ENCODE assay signal across 8 mouse cellular contexts in genomic region chr11:20632619-20632965, GRCm38 (mm10).
DNase-seq lines count a peak whose midpoint lies in the region; ATAC-seq and TF ChIP-seq lines count a peak whose summit lies in the region.

No protein-coding gene starts in this region.

- intact Hi-C loops in left cerebral cortex, postnatal 14 days (cut with DNase I): loop anchor here (5.0 kb wide), 2 partner anchors 90 to 175 kb away; partner anchors contain the start of gene Sertad2

- H3K9ac ChIP-seq in intestine, embryonic 16.5 days (ENCODE audit: low read depth, low read length): peak overlapping the region; percentile 95
- H3K9ac ChIP-seq in liver, postnatal 0 days (replicated peaks): peak overlapping the region; percentile 99
- peak overlapping the region; percentile 91 for H3K9ac ChIP-seq in neural tube, embryonic 15.5 days (replicated peaks)

- peak; percentile 60 for TF ChIP-seq EP300 in liver, postnatal 0 days (IDR thresholded peaks at IDR 0.05; ENCODE audit: low read depth)

- peak; percentile 69 for DNase-seq in embryo, embryonic 10 days (ENCODE audit: low spot score)
- DNase-seq in embryo, embryonic 9.5 days (ENCODE audit: extremely low spot score): no peak
- peak; percentile 56 for DNase-seq in c-Kit-positive CD71-negative TER-119-negative erythroid progenitor cells, embryonic 14.5 days (ENCODE audit: low read depth)
- DNase-seq in gastrocnemius, postnatal 10 days: peak; percentile 47
- DNase-seq in liver, postnatal 0 days: peak; percentile 84
- DNase-seq in left cerebral cortex, postnatal 14 days (ENCODE audit: low spot score in 2 of 2): no peak

- TF ChIP-seq CTCF in liver, postnatal 0 days (IDR thresholded peaks at IDR 0.05; ENCODE audit: low read depth): no peak

- no peaks in the 10 kb centered on the region for H3K9me3 ChIP-seq in intestine, embryonic 16.5 days (ENCODE audit: control insufficient read depth, low read length)
- no peaks in the 10 kb centered on the region for H3K9me3 ChIP-seq in liver, postnatal 0 days (ENCODE audit: low read length)
- H3K9me3 ChIP-seq in neural tube, embryonic 15.5 days (replicated peaks): no peaks in the 10 kb centered on the region

- WGBS in intestine, embryonic 16.5 days: under 1% methylated on average over 13 of the region's 13 CpGs
- WGBS in liver, postnatal 0 days (ENCODE audit: insufficient replicate concordance): 0% methylated on average over 13 of the region's 13 CpGs
- WGBS in neural tube, embryonic 15.5 days: 0% methylated on average over 13 of the region's 13 CpGs

- no peaks in the 10 kb centered on the region for H3K27me3 ChIP-seq in intestine, embryonic 16.5 days (replicated peaks; ENCODE audit: control insufficient read depth, insufficient read depth, low read length)
- H3K27me3 ChIP-seq in liver, postnatal 0 days (ENCODE audit: insufficient read depth, low read length): no peaks in the 10 kb centered on the region
- H3K27me3 ChIP-seq in neural tube, embryonic 15.5 days (replicated peaks): no peaks in the 10 kb centered on the region

- H3K4me3 ChIP-seq in intestine, embryonic 16.5 days (ENCODE audit: low read length): peak overlapping the region; percentile 91
- peak overlapping the region; percentile 96 for H3K4me3 ChIP-seq in liver, postnatal 0 days (ENCODE audit: low read depth, low read length)
- peak overlapping the region; percentile 89 for H3K4me3 ChIP-seq in neural tube, embryonic 15.5 days (replicated peaks)

- H3K4me2 ChIP-seq in intestine, embryonic 16.5 days (ENCODE audit: low read depth, low read length): peak overlapping the region; percentile 58
- H3K4me2 ChIP-seq in liver, postnatal 0 days (ENCODE audit: low read depth, low read length): peak overlapping the region; percentile 69
- H3K4me2 ChIP-seq in neural tube, embryonic 15.5 days: peak overlapping the region; percentile 67

- no peak for ATAC-seq in intestine, embryonic 16.5 days
- ATAC-seq in liver, postnatal 0 days: peak; percentile 38
- ATAC-seq in neural tube, embryonic 15.5 days (ENCODE audit: low FRiP score): no peak

- peaks cover 6% of the 10 kb centered on the region; the same call in 1 of the 2 replicates for H3K4me1 ChIP-seq in intestine, embryonic 16.5 days (ENCODE audit: control insufficient read depth, insufficient read depth, low read length)
- H3K4me1 ChIP-seq in liver, postnatal 0 days (ENCODE audit: insufficient read depth): peaks cover 29% of the 10 kb centered on the region
- H3K4me1 ChIP-seq in neural tube, embryonic 15.5 days: peaks cover 32% of the 10 kb centered on the region

- peak overlapping the region; percentile 100 for H3K27ac ChIP-seq in intestine, embryonic 16.5 days (ENCODE audit: low read length)
- peak overlapping the region; percentile 100 for H3K27ac ChIP-seq in liver, postnatal 0 days (ENCODE audit: low read depth)
- H3K27ac ChIP-seq in neural tube, embryonic 15.5 days (replicated peaks): peak overlapping the region; percentile 96

- no peaks in the 10 kb centered on the region for H3K36me3 ChIP-seq in intestine, embryonic 16.5 days (ENCODE audit: control insufficient read depth, insufficient read depth, low read length)
- H3K36me3 ChIP-seq in liver, postnatal 0 days (replicated peaks; ENCODE audit: insufficient read depth, low read length): no peaks in the 10 kb centered on the region
- H3K36me3 ChIP-seq in neural tube, embryonic 15.5 days: no peaks in the 10 kb centered on the region

Comparison
In these comparisons a context has a peak if more than half of its experiments do, and no peak if none do; other contexts are left out.
1. DNase-seq: peak in embryo, embryonic 10 days (single experiment), c-Kit-positive CD71-negative TER-119-negative erythroid progenitor cells, embryonic 14.5 days (single experiment), gastrocnemius, postnatal 10 days (single experiment) and liver, postnatal 0 days (single experiment); none in embryo, embryonic 9.5 days (single experiment) and left cerebral cortex, postnatal 14 days (0 of 2).
2. Peak in every context shown above with its lines, with median percentiles within 50 percentile points of each other: H3K27ac ChIP-seq, H3K4me2 ChIP-seq, H3K4me3 ChIP-seq and H3K9ac ChIP-seq.